Mouse (Mus musculus): ENCODE data around the gene Prkce. TPM values are rescaled to one million over a fixed set of nuclear protein-coding genes. Genes with fewer than 3 reads are reported as not detected.

Prkce gene
- polyA plus RNA-seq, 1 experiment from 2014 or later: 7.4 TPM

DNA sequence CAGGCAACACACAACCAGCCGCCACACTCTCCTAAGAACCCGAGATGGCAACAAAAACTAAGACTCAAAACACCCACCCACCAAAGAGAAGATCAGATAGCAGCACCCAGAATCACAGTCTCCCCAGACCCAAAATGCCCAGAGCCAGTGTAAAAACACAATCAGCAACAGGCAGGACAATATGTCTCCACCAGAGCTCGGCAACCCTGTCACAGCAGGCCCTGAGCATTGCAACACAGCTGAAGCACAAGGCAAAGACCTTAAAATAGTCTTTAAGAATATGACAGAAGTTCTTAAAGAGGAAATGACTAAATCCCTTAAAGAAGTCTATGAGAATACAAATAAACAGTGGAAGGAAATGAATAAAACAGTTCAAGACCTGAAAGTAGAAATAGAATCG lies 495.9 kb downstream of the Prkce start:
- Histone ChIP-seq H3K4me1 (replicated peaks; ENCODE audit: control insufficient read depth, insufficient read depth, low read length) (no peaks in the 10 kb centered on the region), H3K36me3 (ENCODE audit: control insufficient read depth, insufficient read depth, low read length) (no peaks in the 10 kb centered on the region), H3K27ac (ENCODE audit: low read depth, low read length) (no peak overlapping the region), H3K27me3 (ENCODE audit: control insufficient read depth, insufficient read depth, low read length) (no peaks in the 10 kb centered on the region), H3K9ac (ENCODE audit: low read depth, low read length) (no peak overlapping the region), H3K4me3 (ENCODE audit: low read depth, low read length) (no peak overlapping the region), H3K9me3 (ENCODE audit: control insufficient read depth, low read length) (no peaks in the 10 kb centered on the region), H3K4me2 (replicated peaks; ENCODE audit: low read depth, low read length) (no peak overlapping the region)
- ATAC-seq (ENCODE audit: low FRiP score) (no peak), DNase-seq (ENCODE audit: low spot score) (no peak)
- 86% methylated on average over 4 of the region's 4 CpGs for WGBS

DNA sequence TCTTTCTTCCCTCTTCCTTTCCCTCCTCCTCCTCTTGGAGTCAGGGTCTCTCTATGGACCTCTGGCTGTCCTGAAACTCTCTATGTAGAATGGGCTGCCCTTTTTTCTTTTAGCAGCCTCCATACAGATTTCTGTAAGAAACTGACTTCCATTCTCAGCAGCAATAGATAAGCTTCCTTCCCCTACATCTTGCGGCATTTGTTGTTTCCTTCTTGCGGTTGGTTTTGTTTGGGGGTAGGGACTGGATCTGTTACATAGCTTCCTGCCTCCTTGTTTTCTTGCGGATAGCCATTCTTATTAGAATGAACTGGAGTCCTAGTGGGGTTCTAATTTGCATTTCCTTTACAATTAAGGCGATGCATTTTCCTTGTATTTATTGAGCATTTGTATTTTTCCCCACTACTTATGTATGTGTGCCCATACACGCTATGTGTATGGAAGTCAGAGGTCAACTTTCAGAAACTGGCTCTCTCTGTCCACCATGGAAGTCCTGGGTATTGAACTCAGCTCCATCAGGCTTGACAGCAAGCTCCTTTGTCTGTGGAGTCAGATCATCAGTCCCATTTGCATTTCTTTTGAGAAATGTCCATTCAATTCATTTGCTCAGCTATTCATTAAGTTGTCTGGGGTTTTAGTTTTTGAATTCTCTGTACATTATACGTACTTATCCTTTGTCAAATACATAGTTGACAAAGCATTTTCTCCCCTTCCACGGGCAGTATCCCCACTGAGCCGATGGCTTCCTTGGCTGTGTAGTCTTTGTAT lies 500.4 kb downstream of the Prkce start:
- H3K9me3 ChIP-seq (ENCODE audit: control insufficient read depth, low read length): no peaks in the 10 kb centered on the region
- no peak for ATAC-seq (ENCODE audit: low FRiP score)
- H3K27me3 ChIP-seq (ENCODE audit: control insufficient read depth, insufficient read depth, low read length): no peaks in the 10 kb centered on the region
- H3K27ac ChIP-seq (ENCODE audit: low read depth, low read length): no peak overlapping the region
- H3K9ac ChIP-seq (ENCODE audit: low read depth, low read length): no peak overlapping the region
- no peak overlapping the region for H3K4me2 ChIP-seq (replicated peaks; ENCODE audit: low read depth, low read length)
- H3K36me3 ChIP-seq (ENCODE audit: control insufficient read depth, insufficient read depth, low read length): no peaks in the 10 kb centered on the region
- no peak overlapping the region for H3K4me3 ChIP-seq (ENCODE audit: low read depth, low read length)
- 59% methylated on average over 8 of the region's 8 CpGs for WGBS
- H3K4me1 ChIP-seq (replicated peaks; ENCODE audit: control insufficient read depth, insufficient read depth, low read length): no peaks in the 10 kb centered on the region
- DNase-seq (ENCODE audit: low spot score): no peak

DNA sequence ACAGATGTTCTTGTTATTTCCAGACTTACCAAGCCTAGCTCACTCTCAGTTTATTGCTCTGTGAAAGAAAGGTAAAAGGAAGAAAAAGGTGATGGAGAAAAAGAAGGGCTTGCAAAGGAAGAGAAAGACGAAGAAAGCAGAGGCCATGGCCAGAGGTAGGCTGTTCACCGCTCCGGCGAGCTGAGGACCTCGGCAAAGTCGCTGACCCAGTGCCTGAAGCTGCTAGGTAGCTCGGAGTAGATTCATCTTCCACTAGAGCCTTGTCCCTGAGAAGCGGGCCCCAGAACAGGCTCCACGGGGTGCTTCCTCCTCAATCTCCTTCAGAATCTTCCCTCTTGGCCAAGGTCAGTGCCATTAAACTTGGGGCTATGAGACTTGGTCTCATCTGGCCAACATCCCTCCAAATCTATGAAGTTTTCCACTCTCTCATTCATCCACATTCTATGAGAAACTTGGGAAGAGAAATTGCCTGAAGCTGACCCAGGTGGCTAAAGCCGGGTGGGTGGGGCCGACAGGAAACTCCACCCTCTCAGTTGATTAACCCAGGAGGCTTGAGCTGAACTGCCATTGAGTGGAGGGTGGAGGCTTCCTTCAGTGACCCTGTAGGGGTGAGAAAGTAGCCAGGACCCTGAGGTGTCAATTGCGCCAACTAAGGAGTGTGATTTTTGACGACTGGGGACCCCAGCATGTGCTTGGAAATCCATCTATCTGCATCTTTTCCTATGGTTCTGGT lies 502.2 kb downstream of the Prkce start:
- WGBS: 87% methylated on average over 13 of the region's 13 CpGs
- Histone ChIP-seq H3K4me2 (replicated peaks; ENCODE audit: low read depth, low read length) (no peak overlapping the region), H3K9ac (ENCODE audit: low read depth, low read length) (no peak overlapping the region), H3K9me3 (ENCODE audit: control insufficient read depth, low read length) (no peaks in the 10 kb centered on the region), H3K36me3 (ENCODE audit: control insufficient read depth, insufficient read depth, low read length) (no peaks in the 10 kb centered on the region), H3K27ac (ENCODE audit: low read depth, low read length) (no peak overlapping the region), H3K4me3 (ENCODE audit: low read depth, low read length) (no peak overlapping the region), H3K27me3 (ENCODE audit: control insufficient read depth, insufficient read depth, low read length) (no peaks in the 10 kb centered on the region), H3K4me1 (replicated peaks; ENCODE audit: control insufficient read depth, insufficient read depth, low read length) (no peaks in the 10 kb centered on the region)
- no peak for DNase-seq (ENCODE audit: low spot score)
- ATAC-seq (ENCODE audit: low FRiP score): no peak

DNA sequence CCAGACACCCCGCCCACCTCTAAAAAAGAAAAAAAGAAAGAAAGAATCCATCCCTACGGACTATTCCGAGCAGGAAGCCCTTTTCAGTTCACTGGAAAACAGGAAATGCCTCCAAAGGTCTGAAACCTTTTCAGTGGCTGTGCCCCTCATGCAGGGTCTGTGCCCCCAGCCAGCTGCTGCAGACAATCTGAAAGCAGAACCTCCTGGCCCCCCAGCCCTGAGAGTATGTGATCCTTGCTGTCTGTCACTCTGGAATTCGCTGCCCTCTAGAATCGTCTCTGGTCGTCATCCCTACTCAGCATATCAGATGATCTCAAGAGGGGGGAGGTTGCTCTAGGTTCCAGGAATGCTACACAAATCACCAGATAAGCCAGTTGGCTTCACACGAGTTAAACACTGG lies 503.1 kb downstream of the Prkce start:
- no peaks in the 10 kb centered on the region for H3K9me3 ChIP-seq (ENCODE audit: control insufficient read depth, low read length)
- H3K36me3 ChIP-seq (ENCODE audit: control insufficient read depth, insufficient read depth, low read length): no peaks in the 10 kb centered on the region
- DNase-seq (ENCODE audit: low spot score) (no peak), ATAC-seq (ENCODE audit: low FRiP score) (no peak)
- no peak overlapping the region for H3K27ac ChIP-seq (ENCODE audit: low read depth, low read length)
- no peak overlapping the region for H3K4me2 ChIP-seq (replicated peaks; ENCODE audit: low read depth, low read length)
- H3K27me3 ChIP-seq (ENCODE audit: control insufficient read depth, insufficient read depth, low read length): no peaks in the 10 kb centered on the region
- no peak overlapping the region for H3K9ac ChIP-seq (ENCODE audit: low read depth, low read length)
- H3K4me3 ChIP-seq (ENCODE audit: low read depth, low read length): no peak overlapping the region
- no peaks in the 10 kb centered on the region for H3K4me1 ChIP-seq (replicated peaks; ENCODE audit: control insufficient read depth, insufficient read depth, low read length)
- 52% methylated on average over 7 of the region's 7 CpGs for WGBS

DNA sequence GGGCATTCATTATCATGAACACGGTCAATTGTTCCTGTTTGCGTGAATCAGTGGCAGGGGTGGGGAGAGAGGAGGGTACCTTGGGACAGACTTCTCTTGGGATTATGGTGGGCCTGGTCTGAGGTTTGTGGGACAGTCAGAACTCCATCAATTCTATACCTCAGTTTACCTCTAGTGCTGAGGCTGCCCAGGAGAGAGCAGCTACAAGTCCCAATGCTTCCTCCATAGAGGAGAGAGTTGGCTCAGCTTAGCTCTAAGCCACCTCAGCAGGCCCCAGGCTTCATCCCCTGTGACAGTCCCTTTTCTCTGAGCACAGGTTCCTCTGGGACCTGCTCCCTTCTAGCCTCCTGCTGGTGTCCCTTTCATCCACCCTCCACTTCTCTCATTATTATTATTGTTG lies 507.4 kb downstream of the Prkce start:
- Histone ChIP-seq H3K9ac (ENCODE audit: low read depth, low read length) (no peak overlapping the region), H3K4me3 (ENCODE audit: low read depth, low read length) (no peak overlapping the region), H3K27me3 (ENCODE audit: control insufficient read depth, insufficient read depth, low read length) (no peaks in the 10 kb centered on the region), H3K4me2 (replicated peaks; ENCODE audit: low read depth, low read length) (no peak overlapping the region), H3K36me3 (ENCODE audit: control insufficient read depth, insufficient read depth, low read length) (no peaks in the 10 kb centered on the region), H3K9me3 (ENCODE audit: control insufficient read depth, low read length) (no peaks in the 10 kb centered on the region), H3K4me1 (replicated peaks; ENCODE audit: control insufficient read depth, insufficient read depth, low read length) (no peaks in the 10 kb centered on the region), H3K27ac (ENCODE audit: low read depth, low read length) (no peak overlapping the region)
- ATAC-seq (ENCODE audit: low FRiP score) (no peak), DNase-seq (ENCODE audit: low spot score) (no peak)
- 69% methylated on average over 2 of the region's 2 CpGs for WGBS

DNA sequence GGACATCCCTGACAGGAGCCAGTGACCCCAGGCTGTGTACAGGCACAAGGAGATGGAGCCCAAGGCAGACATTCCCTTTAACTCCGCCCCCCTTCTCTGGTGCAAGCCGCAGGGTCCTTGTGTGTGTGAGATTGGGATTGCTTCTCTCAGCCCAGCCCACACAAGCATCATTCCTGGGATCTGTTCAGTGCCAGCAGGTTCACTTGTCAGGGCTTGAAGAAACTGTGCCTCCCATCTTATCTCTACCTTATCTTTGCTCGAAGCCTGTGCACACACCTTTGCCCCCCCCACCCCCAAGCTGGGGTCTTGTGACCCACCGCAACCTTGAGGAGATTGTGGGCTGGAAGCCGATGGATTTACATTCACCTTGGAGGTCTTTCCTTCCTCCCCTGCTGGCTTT lies 508.8 kb downstream of the Prkce start:
- Histone ChIP-seq H3K4me2 (replicated peaks; ENCODE audit: low read depth, low read length) (no peak overlapping the region), H3K27ac (ENCODE audit: low read depth, low read length) (no peak overlapping the region), H3K27me3 (ENCODE audit: control insufficient read depth, insufficient read depth, low read length) (no peaks in the 10 kb centered on the region), H3K36me3 (ENCODE audit: control insufficient read depth, insufficient read depth, low read length) (no peaks in the 10 kb centered on the region), H3K4me3 (ENCODE audit: low read depth, low read length) (no peak overlapping the region), H3K9me3 (ENCODE audit: control insufficient read depth, low read length) (no peaks in the 10 kb centered on the region), H3K4me1 (replicated peaks; ENCODE audit: control insufficient read depth, insufficient read depth, low read length) (no peaks in the 10 kb centered on the region), H3K9ac (ENCODE audit: low read depth, low read length) (no peak overlapping the region)
- no peak for ATAC-seq (ENCODE audit: low FRiP score)
- DNase-seq (ENCODE audit: low spot score): no peak
- WGBS: 89% methylated on average over 5 of the region's 5 CpGs

DNA sequence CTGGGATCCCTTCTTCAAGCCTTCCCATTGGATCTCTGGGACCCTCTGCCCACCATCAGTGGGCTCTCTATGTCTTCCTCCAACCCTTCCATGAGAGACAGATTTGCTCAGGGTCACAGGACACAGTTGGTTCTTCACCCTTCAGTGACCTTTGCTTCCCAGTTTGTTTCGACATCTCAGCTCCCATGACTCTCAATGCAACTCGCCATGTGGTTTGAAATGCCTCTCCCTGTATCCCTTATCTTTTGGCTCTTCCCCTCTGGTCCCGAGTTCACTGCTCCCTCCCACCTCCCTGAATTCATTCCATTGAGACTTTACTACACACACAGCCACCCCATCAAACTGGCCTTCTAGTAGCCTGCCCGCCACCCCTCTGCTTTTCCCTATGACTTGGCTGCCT lies 509.3 kb downstream of the Prkce start:
- H3K4me3 ChIP-seq (ENCODE audit: low read depth, low read length): no peak overlapping the region
- H3K27ac ChIP-seq (ENCODE audit: low read depth, low read length): no peak overlapping the region
- ATAC-seq (ENCODE audit: low FRiP score) (no peak), DNase-seq (ENCODE audit: low spot score) (no peak)
- H3K27me3 ChIP-seq (ENCODE audit: control insufficient read depth, insufficient read depth, low read length): no peaks in the 10 kb centered on the region
- no peaks in the 10 kb centered on the region for H3K4me1 ChIP-seq (replicated peaks; ENCODE audit: control insufficient read depth, insufficient read depth, low read length)
- H3K36me3 ChIP-seq (ENCODE audit: control insufficient read depth, insufficient read depth, low read length): no peaks in the 10 kb centered on the region
- H3K9me3 ChIP-seq (ENCODE audit: control insufficient read depth, low read length): no peaks in the 10 kb centered on the region
- WGBS: 77% methylated on average over 4 of the region's 4 CpGs
- no peak overlapping the region for H3K9ac ChIP-seq (ENCODE audit: low read depth, low read length)
- H3K4me2 ChIP-seq (replicated peaks; ENCODE audit: low read depth, low read length): no peak overlapping the region

DNA sequence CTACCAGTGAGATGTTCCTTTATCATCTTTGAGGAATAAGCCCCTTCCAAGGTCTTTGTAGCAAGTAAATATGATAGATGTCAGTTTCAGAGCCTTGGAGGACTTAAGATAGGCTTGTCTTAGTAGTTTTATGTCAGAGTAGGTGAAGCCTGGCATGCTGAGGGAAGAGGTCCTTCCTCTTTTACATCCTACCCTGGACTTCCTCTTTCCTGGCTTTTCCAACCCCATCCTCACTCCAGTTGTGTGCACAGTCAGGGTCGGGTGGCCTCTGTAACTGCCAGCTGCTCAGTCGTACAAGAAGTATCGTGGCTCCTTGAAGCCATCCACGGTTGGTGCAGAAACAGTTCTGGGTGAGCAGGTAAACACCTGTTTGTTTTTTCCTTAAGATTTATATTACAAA lies 517.7 kb downstream of the Prkce start:
- no peaks in the 10 kb centered on the region for H3K9me3 ChIP-seq (ENCODE audit: control insufficient read depth, low read length)
- H3K36me3 ChIP-seq (ENCODE audit: control insufficient read depth, insufficient read depth, low read length): no peaks in the 10 kb centered on the region
- H3K4me1 ChIP-seq (replicated peaks; ENCODE audit: control insufficient read depth, insufficient read depth, low read length): no peaks in the 10 kb centered on the region
- WGBS: 94% methylated on average over 4 of the region's 4 CpGs
- no peak overlapping the region for H3K4me3 ChIP-seq (ENCODE audit: low read depth, low read length)
- no peak overlapping the region for H3K27ac ChIP-seq (ENCODE audit: low read depth, low read length)
- ATAC-seq (ENCODE audit: low FRiP score): no peak
- H3K27me3 ChIP-seq (ENCODE audit: control insufficient read depth, insufficient read depth, low read length): no peaks in the 10 kb centered on the region
- H3K9ac ChIP-seq (ENCODE audit: low read depth, low read length): no peak overlapping the region
- DNase-seq (ENCODE audit: low spot score): no peak
- H3K4me2 ChIP-seq (replicated peaks; ENCODE audit: low read depth, low read length): no peak overlapping the region

DNA sequence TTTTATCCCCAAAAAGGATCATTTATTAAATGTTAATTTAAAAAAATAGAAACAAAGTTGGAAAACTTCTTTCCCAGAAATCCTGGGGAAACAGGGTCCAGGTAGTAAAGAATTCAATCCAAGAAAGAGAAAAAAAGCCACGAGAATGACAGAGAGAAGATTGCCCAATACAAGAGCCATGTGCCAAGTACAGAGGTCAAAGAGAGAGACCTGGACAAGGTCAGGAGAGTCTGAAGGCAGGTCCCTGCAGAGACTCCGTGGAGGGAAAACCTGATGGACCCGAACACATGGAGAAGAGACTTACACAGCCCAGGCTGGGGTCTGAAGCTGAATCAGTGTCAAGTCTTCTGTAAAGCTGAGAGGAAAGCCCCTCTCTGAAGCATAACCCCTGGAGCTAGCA lies 519.4 kb downstream of the Prkce start:
- DNase-seq (ENCODE audit: low spot score): no peak
- 82% methylated on average over 3 of the region's 3 CpGs for WGBS
- no peak overlapping the region for H3K27ac ChIP-seq (ENCODE audit: low read depth, low read length)
- H3K4me3 ChIP-seq (ENCODE audit: low read depth, low read length): no peak overlapping the region
- no peaks in the 10 kb centered on the region for H3K4me1 ChIP-seq (replicated peaks; ENCODE audit: control insufficient read depth, insufficient read depth, low read length)
- H3K9me3 ChIP-seq (ENCODE audit: control insufficient read depth, low read length): no peaks in the 10 kb centered on the region
- no peak overlapping the region for H3K4me2 ChIP-seq (replicated peaks; ENCODE audit: low read depth, low read length)
- H3K27me3 ChIP-seq (ENCODE audit: control insufficient read depth, insufficient read depth, low read length): no peaks in the 10 kb centered on the region
- H3K36me3 ChIP-seq (ENCODE audit: control insufficient read depth, insufficient read depth, low read length): no peaks in the 10 kb centered on the region
- no peak overlapping the region for H3K9ac ChIP-seq (ENCODE audit: low read depth, low read length)
- no peak for ATAC-seq (ENCODE audit: low FRiP score)

Measured in hindbrain, embryonic 11.5 days (tissue).